Mouse (Mus musculus) brain, embryonic 14.5 days (tissue): ENCODE measurements around the gene Yipf2. TPM values are rescaled to one million over a fixed set of nuclear protein-coding genes. Genes with fewer than 3 reads are reported as not detected.
"Not testable (repeated sequence)": the region's sequence is repeated elsewhere in the genome, so short reads cannot be mapped to it uniquely, and the experiment has no call there.

Source experiments
- DNase-seq: peaks from one replicate; pipeline ENCODE4 v3.0.0-alpha.2; 2011; ENCODE audit warnings: low read depth
- CTCF ChIP-seq: fragments of 200-500 bp; IDR thresholded peaks from 2 replicates; pipeline ENCODE4 v1.5.1; 2012; ENCODE audit warnings: inconsistent platforms, mild to moderate bottlenecking, moderate library complexity, borderline replicate concordance; ENCODE audit not compliant: insufficient read depth, insufficient read length; ENCODE audit errors: extremely low read depth
- POLR2A ChIP-seq: fragments of 200-500 bp; IDR thresholded peaks from 2 replicates; pipeline ENCODE4 v1.6.1; 2012; ENCODE audit warnings: mild to moderate bottlenecking, inconsistent platforms, borderline replicate concordance; ENCODE audit not compliant: poor library complexity, insufficient read depth, insufficient read length, severe bottlenecking; ENCODE audit errors: extremely low read depth
- polyA plus RNA-seq: library from polyadenylated mRNA; depleted of rRNA; stranded (reverse); fragments of >200 nt; gene quantifications from 2 replicates; pipeline ENCODE4 v1.2.3, GENCODE M21; 2012

Gene Yipf2
- polyA plus RNA-seq, 1 experiment, result 17.5 TPM

GRCm38 (mm10) chr9:21615617-21616231 lies 23.1 kb upstream of the Yipf2 start, which contains the start of gene Smarca4:
TSS of gene Smarca4 (plus strand) at chr9:21616169.
- peak; percentile 100 for DNase-seq
- no peak for TF ChIP-seq CTCF
- TF ChIP-seq POLR2A, result peak; percentile 63; the same call in 1 of the 2 replicates

DNA sequence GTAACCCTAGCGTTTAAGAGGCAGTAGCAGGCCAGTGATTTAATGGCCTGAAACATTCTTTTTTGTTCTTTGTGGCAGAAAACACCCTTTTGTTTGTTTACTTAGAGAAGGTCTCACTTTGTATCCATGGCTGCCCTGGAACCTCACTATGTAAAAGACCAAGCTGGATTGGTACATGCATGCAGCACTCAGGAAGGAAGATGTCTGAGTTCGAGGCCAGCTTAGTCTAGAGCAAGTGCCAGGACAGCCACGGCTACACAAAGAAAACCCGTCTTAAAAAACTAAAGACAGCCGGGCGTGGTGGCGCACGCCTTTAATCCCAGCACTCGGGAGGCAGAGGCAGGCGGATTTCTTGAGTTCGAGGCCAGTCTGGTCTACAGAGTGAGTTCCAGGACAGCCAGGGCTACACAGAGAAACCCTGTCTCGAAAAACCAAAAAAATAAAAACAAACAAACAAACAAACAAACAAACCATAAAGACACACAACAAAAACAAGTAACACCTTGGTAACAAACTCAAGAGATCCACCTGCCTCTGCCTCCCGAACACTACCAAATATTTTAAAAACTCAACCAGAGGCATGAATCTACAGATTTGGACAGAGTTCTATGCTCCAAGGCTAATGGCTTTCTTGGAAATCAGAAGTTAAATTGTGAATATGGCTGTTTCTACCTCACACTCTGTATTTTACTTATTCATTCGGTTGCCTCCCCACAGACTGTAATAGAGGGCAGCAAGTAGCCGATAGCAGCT lies 22.4 kb upstream of the Yipf2 start:
- no peak for DNase-seq
- TF ChIP-seq POLR2A (no peak), CTCF (no peak)

DNA sequence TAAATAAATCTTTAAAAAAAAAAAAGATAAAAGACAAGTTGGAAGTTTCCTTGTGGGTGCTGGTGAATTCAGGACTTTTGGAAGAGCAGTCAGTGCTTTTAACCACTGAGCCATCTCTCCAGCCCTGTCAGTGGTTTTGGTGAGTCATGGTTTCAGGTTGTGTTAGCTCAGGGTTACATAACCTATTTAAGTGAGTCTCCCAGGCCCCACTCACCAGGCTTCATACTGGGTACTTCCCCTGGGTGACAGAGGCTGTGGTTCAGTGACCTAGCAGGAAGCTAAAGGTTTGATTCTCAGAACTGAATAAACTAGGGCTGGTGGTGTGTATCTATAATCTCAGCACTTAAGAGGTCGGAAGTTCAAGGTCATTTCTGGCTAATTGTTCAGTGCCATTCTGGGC lies 17.2 kb upstream of the Yipf2 start:
- TF ChIP-seq POLR2A (no peak), CTCF (no peak)
- no peak for DNase-seq

DNA sequence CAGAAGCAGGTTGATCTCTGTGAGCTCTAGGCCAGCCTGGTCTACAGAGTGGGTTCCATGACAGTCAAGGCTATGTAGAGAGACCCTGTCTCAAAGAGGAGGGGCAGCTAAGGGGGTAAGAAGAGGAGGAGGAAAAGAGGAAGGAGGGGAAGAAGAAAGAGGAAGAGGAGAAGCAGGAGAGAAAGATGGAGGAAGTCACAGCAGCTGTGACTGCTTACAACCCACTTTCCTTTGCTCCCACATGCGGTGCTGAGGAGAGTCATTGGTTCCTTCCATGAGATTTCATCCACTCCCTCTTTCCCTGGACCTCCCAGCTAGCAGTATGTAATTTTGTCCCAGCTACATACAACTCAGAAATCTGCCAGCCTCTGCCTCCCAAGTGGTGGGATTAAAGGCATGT lies 14.0 kb upstream of the Yipf2 start:
- TF ChIP-seq POLR2A (no peak), CTCF (no peak)
- no peak for DNase-seq

GRCm38 (mm10) chr9:21605865-21606264 lies 13.2 kb upstream of the Yipf2 start:
- no peak for DNase-seq
- no peak for TF ChIP-seq POLR2A
- no peak for TF ChIP-seq CTCF

DNA sequence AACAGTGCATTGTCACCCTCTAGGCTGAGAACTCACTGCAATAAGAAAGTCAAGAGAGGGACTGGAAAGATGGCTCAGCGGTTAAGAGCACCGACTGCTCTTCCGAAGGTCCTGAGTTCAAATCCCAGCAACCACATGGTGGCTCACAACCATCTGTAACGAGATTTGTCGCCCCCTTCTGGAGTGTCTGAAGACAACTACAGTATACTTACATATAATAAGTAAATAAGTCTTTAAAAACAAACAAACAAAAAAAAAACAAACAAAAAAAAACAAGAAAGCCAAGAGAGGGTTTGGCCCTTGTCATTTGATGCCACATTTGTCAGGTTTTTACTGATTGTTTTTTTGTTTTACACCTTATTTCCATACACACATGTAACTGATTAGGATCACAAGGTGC lies 11.5 kb upstream of the Yipf2 start:
- DNase-seq, result no peak
- TF ChIP-seq CTCF (no peak), POLR2A (no peak)

- peak; percentile 84 for TF ChIP-seq CTCF
- no peak for TF ChIP-seq POLR2A
- DNase-seq, result peak; percentile 87
Observed at GRCm38 (mm10) chr9:21601722-21602399, 9.2 kb upstream of the Yipf2 start.

GRCm38 (mm10) chr9:21601073-21601472 lies 8.4 kb upstream of the Yipf2 start:
- no peak for DNase-seq
- TF ChIP-seq CTCF (no peak), POLR2A (no peak)

- no peak for DNase-seq
- no peak for TF ChIP-seq POLR2A
- TF ChIP-seq CTCF, result no peak
Observed at GRCm38 (mm10) chr9:21600186-21600585, 7.6 kb upstream of the Yipf2 start.

GRCm38 (mm10) chr9:21598198-21598597 lies 5.6 kb upstream of the Yipf2 start:
- TF ChIP-seq POLR2A, result no peak
- TF ChIP-seq CTCF, result peak; percentile 37; the same call in 1 of the 2 replicates
- peak; percentile 36 for DNase-seq

GRCm38 (mm10) chr9:21594838-21595237 lies 2.2 kb upstream of the Yipf2 start:
- DNase-seq, result no peak
- no peak for TF ChIP-seq CTCF
- no peak for TF ChIP-seq POLR2A

DNA sequence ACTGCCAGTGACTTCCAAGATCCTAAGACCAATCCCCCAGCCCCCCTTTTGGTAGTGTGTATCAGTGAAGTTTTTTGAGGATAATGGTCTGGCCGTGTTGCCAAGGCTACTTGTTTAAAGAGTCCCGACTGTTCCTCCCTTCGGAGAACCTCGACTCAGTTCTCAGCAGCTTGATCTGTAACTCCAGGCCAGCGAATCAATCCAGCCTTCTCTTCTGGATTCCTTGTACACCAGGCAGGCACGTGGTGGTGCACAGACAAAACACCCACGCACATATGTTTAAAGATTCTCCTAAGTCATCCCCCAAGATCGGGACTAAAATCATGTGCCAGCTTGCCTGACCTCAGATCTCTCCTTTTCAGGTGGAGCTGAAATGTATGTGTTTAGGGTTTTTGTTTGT lies 1.7 kb upstream of the Yipf2 start:
- not testable (repeated sequence) for DNase-seq

DNA sequence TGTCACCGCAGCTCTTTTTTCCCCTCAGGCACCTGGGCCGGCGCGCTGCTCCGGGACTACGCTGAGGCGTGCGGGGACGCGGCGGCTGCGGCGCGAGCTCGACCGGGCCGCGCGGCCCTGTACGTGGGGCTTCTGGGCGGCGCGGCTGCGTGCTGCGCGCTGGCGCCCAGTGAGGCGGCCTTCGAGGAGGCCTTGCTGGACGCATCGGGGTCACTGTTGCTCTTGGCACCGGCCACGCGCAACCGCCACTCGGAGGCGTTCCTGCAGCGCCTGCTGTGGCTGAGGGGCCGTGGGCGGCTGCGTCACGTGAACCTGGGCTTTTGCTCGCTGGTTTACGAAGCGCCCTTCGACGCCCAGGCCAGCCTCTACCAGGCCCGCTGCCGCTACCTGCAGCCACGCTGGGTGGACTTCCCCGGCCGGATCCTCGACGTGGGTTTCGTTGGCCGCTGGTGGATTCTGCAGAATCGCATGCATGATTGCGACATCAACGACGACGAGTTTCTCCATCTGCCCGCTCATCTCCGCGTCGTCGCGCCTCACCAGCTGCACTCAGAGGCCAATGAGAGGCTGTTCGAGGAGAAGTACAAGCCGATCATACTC lies 594 bp upstream of the Yipf2 start:
- DNase-seq, result no peak
- TF ChIP-seq POLR2A (no peak), CTCF (no peak)

DNA sequence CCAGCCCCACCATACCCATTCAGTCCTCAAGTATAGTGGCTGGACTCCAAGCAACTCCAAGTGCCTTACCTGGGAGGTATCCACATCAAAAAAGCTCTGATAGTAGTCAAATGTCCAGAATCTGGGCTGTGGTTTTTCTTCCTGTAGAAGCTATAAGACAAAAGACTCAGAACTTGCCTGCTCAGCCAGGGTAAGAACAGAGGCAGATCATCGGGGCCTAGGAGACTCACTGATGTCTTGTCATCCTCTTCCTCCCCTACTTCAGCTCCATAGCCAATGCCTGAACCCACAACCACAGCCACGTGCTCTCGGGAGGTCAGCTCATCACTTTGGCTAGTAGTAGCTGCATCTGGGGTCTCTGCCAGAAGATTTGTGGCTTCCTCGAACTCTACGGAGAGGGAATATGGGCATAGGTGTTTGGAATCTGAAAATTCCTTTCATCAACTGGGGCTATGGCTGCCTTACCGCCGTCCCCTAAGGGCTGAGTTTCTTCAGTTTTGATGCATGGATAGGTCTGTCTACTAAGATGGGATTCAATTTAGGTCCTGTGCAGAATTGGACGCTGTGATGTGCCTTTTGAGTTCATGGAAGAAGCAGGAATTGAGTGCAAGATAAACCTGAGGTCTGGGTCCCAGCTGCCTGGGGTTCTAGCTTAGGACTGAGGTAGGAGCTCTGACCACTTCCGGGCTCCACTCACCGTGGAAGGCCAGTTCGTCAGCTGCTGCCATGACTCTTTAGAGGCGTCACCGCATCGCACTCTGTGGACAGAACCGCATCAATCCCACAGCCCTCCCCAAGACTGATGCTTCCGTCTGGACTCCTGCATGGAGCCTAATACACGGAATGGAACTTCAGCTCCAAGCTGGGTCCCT lies 561 bp downstream of the Yipf2 start:
- no peak for DNase-seq
- TF ChIP-seq POLR2A, result no peak
- TF ChIP-seq CTCF, result no peak
